Mouse (Mus musculus): ENCODE data around the gene Arhgap10. TPM values are rescaled to one million over a fixed set of nuclear protein-coding genes. Genes with fewer than 3 reads are reported as not detected.

The Arhgap10 gene
- polyA plus RNA-seq, 1 experiment from 2014 or later, result 34.6 TPM

GRCm38 (mm10) chr8:77509044-77509443, 8.7 kb downstream of the Arhgap10 start:
- Histone ChIP-seq H3K4me1 (ENCODE audit: control insufficient read depth, insufficient read depth, low read length) (peaks cover 13% of the 10 kb centered on the region; the same call in 1 of the 2 replicates), H3K4me2 (replicated peaks; ENCODE audit: low read depth, low read length) (no peak overlapping the region), H3K36me3 (ENCODE audit: control insufficient read depth, insufficient read depth, low read length) (no peaks in the 10 kb centered on the region), H3K9me3 (ENCODE audit: control insufficient read depth, low read depth, low read length) (no peaks in the 10 kb centered on the region), H3K9ac (replicated peaks; ENCODE audit: low read depth, low read length) (no peak overlapping the region), H3K27me3 (ENCODE audit: control insufficient read depth, insufficient read depth, low read length) (no peaks in the 10 kb centered on the region), H3K4me3 (ENCODE audit: low read depth, low read length) (no peak overlapping the region), H3K27ac (ENCODE audit: low read length) (no peak overlapping the region)
- 81% methylated on average over 7 of the region's 7 CpGs for WGBS
- ATAC-seq (ENCODE audit: insufficient number of reproducible peaks, insufficient read depth, low FRiP score, low read depth), result no peak

- Histone ChIP-seq H3K4me2 (replicated peaks; ENCODE audit: low read depth, low read length) (no peak overlapping the region), H3K36me3 (ENCODE audit: control insufficient read depth, insufficient read depth, low read length) (no peaks in the 10 kb centered on the region), H3K4me3 (ENCODE audit: low read depth, low read length) (no peak overlapping the region), H3K9me3 (ENCODE audit: control insufficient read depth, low read depth, low read length) (no peaks in the 10 kb centered on the region), H3K4me1 (ENCODE audit: control insufficient read depth, insufficient read depth, low read length) (peaks cover 8% of the 10 kb centered on the region; the same call in 1 of the 2 replicates), H3K27me3 (ENCODE audit: control insufficient read depth, insufficient read depth, low read length) (no peaks in the 10 kb centered on the region), H3K27ac (ENCODE audit: low read length) (no peak overlapping the region), H3K9ac (replicated peaks; ENCODE audit: low read depth, low read length) (no peak overlapping the region)
- WGBS, result 62% methylated on average over 10 of the region's 10 CpGs
- no peak for ATAC-seq (ENCODE audit: insufficient number of reproducible peaks, insufficient read depth, low FRiP score, low read depth)
Measured at GRCm38 (mm10) chr8:77507510-77508035, 10.2 kb downstream of the Arhgap10 start.

- Histone ChIP-seq H3K4me3 (ENCODE audit: low read depth, low read length) (no peak overlapping the region), H3K9me3 (ENCODE audit: control insufficient read depth, low read depth, low read length) (no peaks in the 10 kb centered on the region), H3K27me3 (ENCODE audit: control insufficient read depth, insufficient read depth, low read length) (no peaks in the 10 kb centered on the region), H3K4me1 (ENCODE audit: control insufficient read depth, insufficient read depth, low read length) (peaks cover 8% of the 10 kb centered on the region; the same call in 1 of the 2 replicates), H3K9ac (replicated peaks; ENCODE audit: low read depth, low read length) (no peak overlapping the region), H3K4me2 (replicated peaks; ENCODE audit: low read depth, low read length) (no peak overlapping the region), H3K36me3 (ENCODE audit: control insufficient read depth, insufficient read depth, low read length) (no peaks in the 10 kb centered on the region), H3K27ac (ENCODE audit: low read length) (no peak overlapping the region)
- WGBS, result 64% methylated on average over 7 of the region's 7 CpGs
- no peak; the same call in 1 of the 2 replicates for ATAC-seq (ENCODE audit: insufficient number of reproducible peaks, insufficient read depth, low FRiP score, low read depth)
Measured at GRCm38 (mm10) chr8:77506539-77506938, 11.2 kb downstream of the Arhgap10 start.

GRCm38 (mm10) chr8:77502547-77502946, 15.2 kb downstream of the Arhgap10 start:
- no peak overlapping the region for H3K4me3 ChIP-seq (ENCODE audit: low read depth, low read length)
- no peaks in the 10 kb centered on the region for H3K27me3 ChIP-seq (ENCODE audit: control insufficient read depth, insufficient read depth, low read length)
- no peak for ATAC-seq (ENCODE audit: insufficient number of reproducible peaks, insufficient read depth, low FRiP score, low read depth)
- peaks cover 3% of the 10 kb centered on the region; the same call in 1 of the 2 replicates for H3K4me1 ChIP-seq (ENCODE audit: control insufficient read depth, insufficient read depth, low read length)
- no peak overlapping the region for H3K4me2 ChIP-seq (replicated peaks; ENCODE audit: low read depth, low read length)
- no peaks in the 10 kb centered on the region for H3K9me3 ChIP-seq (ENCODE audit: control insufficient read depth, low read depth, low read length)
- no peak overlapping the region for H3K27ac ChIP-seq (ENCODE audit: low read length)
- no peak overlapping the region for H3K9ac ChIP-seq (replicated peaks; ENCODE audit: low read depth, low read length)
- WGBS, result 89% methylated on average over 6 of the region's 6 CpGs
- H3K36me3 ChIP-seq (ENCODE audit: control insufficient read depth, insufficient read depth, low read length), result no peaks in the 10 kb centered on the region

DNA sequence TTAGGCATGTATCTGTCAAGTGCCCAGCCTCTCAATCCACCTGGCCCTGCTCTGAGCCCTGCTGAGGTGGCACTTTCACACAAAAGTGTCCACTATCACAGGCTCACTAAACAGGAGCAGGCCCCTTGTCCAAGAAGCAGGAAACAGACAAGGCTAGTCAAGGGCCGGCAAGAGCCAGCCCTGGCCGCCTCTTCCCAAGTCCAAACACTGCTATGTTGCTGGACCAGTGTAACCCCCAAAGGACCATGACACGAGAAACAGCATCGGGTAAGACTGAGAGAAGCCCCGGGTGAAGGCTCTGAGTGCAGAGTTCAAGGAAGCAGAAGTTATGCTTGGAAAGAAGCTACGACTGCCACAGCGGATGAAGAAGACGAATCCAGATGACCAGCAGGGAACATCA, 16.6 kb downstream of the Arhgap10 start:
- 80% methylated on average over 8 of the region's 8 CpGs for WGBS
- Histone ChIP-seq H3K4me3 (ENCODE audit: low read depth, low read length) (no peak overlapping the region), H3K36me3 (ENCODE audit: control insufficient read depth, insufficient read depth, low read length) (no peaks in the 10 kb centered on the region)

DNA sequence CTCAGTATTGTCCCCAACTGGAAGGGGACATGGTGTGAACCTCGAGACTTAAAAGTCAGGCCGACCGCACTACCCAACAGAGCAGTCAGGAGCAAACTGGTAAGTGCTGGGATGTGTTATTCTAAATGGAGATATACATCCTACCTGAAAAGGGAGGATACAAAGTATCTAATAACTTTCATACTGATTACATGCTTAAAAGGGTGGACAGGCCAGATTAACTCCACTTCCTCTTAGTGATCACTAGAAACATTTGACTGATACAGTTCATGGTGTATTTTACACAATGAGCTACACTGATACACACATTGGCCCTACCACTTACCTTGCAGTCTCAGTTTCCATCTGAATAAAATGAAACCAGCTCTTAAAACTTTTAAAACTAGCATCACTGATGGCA, 17.5 kb downstream of the Arhgap10 start:
- H3K36me3 ChIP-seq (ENCODE audit: control insufficient read depth, insufficient read depth, low read length), result no peaks in the 10 kb centered on the region
- H3K27me3 ChIP-seq (ENCODE audit: control insufficient read depth, insufficient read depth, low read length), result no peaks in the 10 kb centered on the region
- H3K9me3 ChIP-seq (ENCODE audit: control insufficient read depth, low read depth, low read length), result no peaks in the 10 kb centered on the region
- H3K4me2 ChIP-seq (replicated peaks; ENCODE audit: low read depth, low read length), result no peak overlapping the region
- 94% methylated on average over 3 of the region's 3 CpGs for WGBS
- no peak overlapping the region for H3K9ac ChIP-seq (replicated peaks; ENCODE audit: low read depth, low read length)
- no peak for ATAC-seq (ENCODE audit: insufficient number of reproducible peaks, insufficient read depth, low FRiP score, low read depth)
- H3K27ac ChIP-seq (ENCODE audit: low read length), result no peak overlapping the region
- no peak overlapping the region for H3K4me3 ChIP-seq (ENCODE audit: low read depth, low read length)
- peaks cover 3% of the 10 kb centered on the region; the same call in 1 of the 2 replicates for H3K4me1 ChIP-seq (ENCODE audit: control insufficient read depth, insufficient read depth, low read length)

More for the DNA sequence above, 16.6 kb downstream of the Arhgap10 start:
- H3K27ac ChIP-seq (ENCODE audit: low read length), result no peak overlapping the region
- no peak overlapping the region for H3K9ac ChIP-seq (replicated peaks; ENCODE audit: low read depth, low read length)
- peaks cover 3% of the 10 kb centered on the region; the same call in 1 of the 2 replicates for H3K4me1 ChIP-seq (ENCODE audit: control insufficient read depth, insufficient read depth, low read length)
- no peak overlapping the region for H3K4me2 ChIP-seq (replicated peaks; ENCODE audit: low read depth, low read length)
- no peaks in the 10 kb centered on the region for H3K9me3 ChIP-seq (ENCODE audit: control insufficient read depth, low read depth, low read length)
- no peaks in the 10 kb centered on the region for H3K27me3 ChIP-seq (ENCODE audit: control insufficient read depth, insufficient read depth, low read length)
- ATAC-seq (ENCODE audit: insufficient number of reproducible peaks, insufficient read depth, low FRiP score, low read depth), result no peak

DNA sequence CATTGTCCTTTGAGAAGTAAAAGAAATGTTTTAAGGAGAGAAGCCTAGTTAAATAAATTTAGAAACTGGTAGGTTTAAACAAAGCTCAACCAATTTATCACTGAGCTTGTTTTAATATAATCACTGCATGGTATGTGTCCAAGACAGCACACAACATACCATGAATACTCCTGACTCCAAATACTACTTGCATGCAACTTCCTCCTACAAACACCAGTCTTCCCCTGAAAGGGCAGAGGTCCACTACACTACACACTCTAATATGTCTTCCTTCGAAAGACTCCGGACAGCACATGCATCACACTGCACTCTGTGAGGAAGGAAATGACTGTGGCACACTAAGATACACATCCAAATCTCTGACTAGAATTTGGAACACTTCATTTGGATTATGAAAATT, 20.3 kb downstream of the Arhgap10 start:
- Histone ChIP-seq H3K4me1 (ENCODE audit: control insufficient read depth, insufficient read depth, low read length) (no peaks in the 10 kb centered on the region; the same call in 1 of the 2 replicates), H3K27me3 (ENCODE audit: control insufficient read depth, insufficient read depth, low read length) (no peaks in the 10 kb centered on the region), H3K36me3 (ENCODE audit: control insufficient read depth, insufficient read depth, low read length) (no peaks in the 10 kb centered on the region), H3K9ac (replicated peaks; ENCODE audit: low read depth, low read length) (no peak overlapping the region), H3K27ac (ENCODE audit: low read length) (no peak overlapping the region), H3K4me3 (ENCODE audit: low read depth, low read length) (no peak overlapping the region), H3K4me2 (replicated peaks; ENCODE audit: low read depth, low read length) (no peak overlapping the region), H3K9me3 (ENCODE audit: control insufficient read depth, low read depth, low read length) (no peaks in the 10 kb centered on the region)
- 16% methylated on average over 2 of the region's 2 CpGs for WGBS
- no peak for ATAC-seq (ENCODE audit: insufficient number of reproducible peaks, insufficient read depth, low FRiP score, low read depth)

- H3K9me3 ChIP-seq (ENCODE audit: control insufficient read depth, low read depth, low read length), result no peaks in the 10 kb centered on the region
- no peaks in the 10 kb centered on the region for H3K36me3 ChIP-seq (ENCODE audit: control insufficient read depth, insufficient read depth, low read length)
- H3K4me3 ChIP-seq (ENCODE audit: low read depth, low read length), result no peak overlapping the region
- WGBS, result 91% methylated on average over 1 of the region's 1 CpGs
- H3K27ac ChIP-seq (ENCODE audit: low read length), result no peak overlapping the region
- H3K4me1 ChIP-seq (ENCODE audit: control insufficient read depth, insufficient read depth, low read length), result peaks cover 8% of the 10 kb centered on the region
- H3K9ac ChIP-seq (replicated peaks; ENCODE audit: low read depth, low read length), result no peak overlapping the region
- no peak for ATAC-seq (ENCODE audit: insufficient number of reproducible peaks, insufficient read depth, low FRiP score, low read depth)
- no peak overlapping the region for H3K4me2 ChIP-seq (replicated peaks; ENCODE audit: low read depth, low read length)
- no peaks in the 10 kb centered on the region for H3K27me3 ChIP-seq (ENCODE audit: control insufficient read depth, insufficient read depth, low read length)
Measured at GRCm38 (mm10) chr8:77496253-77496652, 21.5 kb downstream of the Arhgap10 start.
